Mouse (Mus musculus): ENCODE data around the gene Cped1. TPM values are rescaled to one million over a fixed set of nuclear protein-coding genes. Genes with fewer than 3 reads are reported as not detected.
"Not testable (repeated sequence)": the region's sequence is repeated elsewhere in the genome, so short reads cannot be mapped to it uniquely, and the experiment has no call there.

Cped1 gene
- polyA plus RNA-seq, 1 experiment from 2014 or later, result 5.0 TPM

GRCm38 (mm10) chr6:22262519-22262918 lies 276.8 kb downstream of the Cped1 start:
- H3K9me3 ChIP-seq (replicated peaks; ENCODE audit: control insufficient read depth, low read length), result no peaks in the 10 kb centered on the region
- no peak overlapping the region for H3K4me3 ChIP-seq (ENCODE audit: low read depth, low read length)
- H3K4me1 ChIP-seq (ENCODE audit: control insufficient read depth, low read depth, low read length), result no peaks in the 10 kb centered on the region
- WGBS (ENCODE audit: insufficient replicate concordance), result 51% methylated on average over 4 of the region's 4 CpGs
- H3K4me2 ChIP-seq (ENCODE audit: low read depth, low read length), result no peak overlapping the region
- H3K9ac ChIP-seq (ENCODE audit: low read depth, low read length), result no peak overlapping the region
- H3K27me3 ChIP-seq (ENCODE audit: control insufficient read depth, insufficient read depth, low read depth, low read length), result no peaks in the 10 kb centered on the region
- H3K36me3 ChIP-seq (ENCODE audit: control insufficient read depth, insufficient read depth), result no peaks in the 10 kb centered on the region
- no peak overlapping the region for H3K27ac ChIP-seq (ENCODE audit: low read length)
- ATAC-seq (ENCODE audit: low read depth), result no peak

GRCm38 (mm10) chr6:22264094-22264493 lies 278.4 kb downstream of the Cped1 start:
- H3K36me3 ChIP-seq (ENCODE audit: control insufficient read depth, insufficient read depth); H3K27ac ChIP-seq (ENCODE audit: low read length); H3K4me1 ChIP-seq (ENCODE audit: control insufficient read depth, low read depth, low read length); ATAC-seq (ENCODE audit: low read depth); H3K4me2 ChIP-seq (ENCODE audit: low read depth, low read length); H3K27me3 ChIP-seq (ENCODE audit: control insufficient read depth, insufficient read depth, low read depth, low read length); H3K4me3 ChIP-seq (ENCODE audit: low read depth, low read length); H3K9me3 ChIP-seq (replicated peaks; ENCODE audit: control insufficient read depth, low read length); H3K9ac ChIP-seq (ENCODE audit: low read depth, low read length): not testable (repeated sequence)
- WGBS (ENCODE audit: insufficient replicate concordance), result 70% methylated on average over 8 of the region's 8 CpGs

- no peaks in the 10 kb centered on the region for H3K4me1 ChIP-seq (ENCODE audit: control insufficient read depth, low read depth, low read length)
- 60% methylated on average over 4 of the region's 4 CpGs for WGBS (ENCODE audit: insufficient replicate concordance)
- H3K9me3 ChIP-seq (replicated peaks; ENCODE audit: control insufficient read depth, low read length), result no peaks in the 10 kb centered on the region
- no peak overlapping the region for H3K27ac ChIP-seq (ENCODE audit: low read length)
- ATAC-seq (ENCODE audit: low read depth), result no peak
- H3K36me3 ChIP-seq (ENCODE audit: control insufficient read depth, insufficient read depth), result no peaks in the 10 kb centered on the region
- no peak overlapping the region for H3K4me2 ChIP-seq (ENCODE audit: low read depth, low read length)
- H3K9ac ChIP-seq (ENCODE audit: low read depth, low read length), result no peak overlapping the region
- H3K27me3 ChIP-seq (ENCODE audit: control insufficient read depth, insufficient read depth, low read depth, low read length), result no peaks in the 10 kb centered on the region
- H3K4me3 ChIP-seq (ENCODE audit: low read depth, low read length), result no peak overlapping the region
These were observed 280.3 kb downstream of the Cped1 start for GRCm38 (mm10) chr6:22266018-22266417.

- H3K4me2 ChIP-seq (ENCODE audit: low read depth, low read length), result no peak overlapping the region
- H3K4me3 ChIP-seq (ENCODE audit: low read depth, low read length), result no peak overlapping the region
- 48% methylated on average over 5 of the region's 5 CpGs for WGBS (ENCODE audit: insufficient replicate concordance)
- no peaks in the 10 kb centered on the region for H3K36me3 ChIP-seq (ENCODE audit: control insufficient read depth, insufficient read depth)
- H3K27me3 ChIP-seq (ENCODE audit: control insufficient read depth, insufficient read depth, low read depth, low read length), result no peaks in the 10 kb centered on the region
- H3K9ac ChIP-seq (ENCODE audit: low read depth, low read length), result no peak overlapping the region
- ATAC-seq (ENCODE audit: low read depth), result no peak
- no peaks in the 10 kb centered on the region for H3K4me1 ChIP-seq (ENCODE audit: control insufficient read depth, low read depth, low read length)
- H3K9me3 ChIP-seq (replicated peaks; ENCODE audit: control insufficient read depth, low read length), result no peaks in the 10 kb centered on the region
- H3K27ac ChIP-seq (ENCODE audit: low read length), result no peak overlapping the region
These were observed 282.3 kb downstream of the Cped1 start for GRCm38 (mm10) chr6:22267807-22268667.

GRCm38 (mm10) chr6:22268677-22269076 lies 283.0 kb downstream of the Cped1 start:
- no peak for ATAC-seq (ENCODE audit: low read depth)
- Histone ChIP-seq H3K36me3 (ENCODE audit: control insufficient read depth, insufficient read depth) (no peaks in the 10 kb centered on the region), H3K4me3 (ENCODE audit: low read depth, low read length) (no peak overlapping the region), H3K9me3 (replicated peaks; ENCODE audit: control insufficient read depth, low read length) (no peaks in the 10 kb centered on the region), H3K9ac (ENCODE audit: low read depth, low read length) (no peak overlapping the region), H3K27ac (ENCODE audit: low read length) (no peak overlapping the region), H3K4me2 (ENCODE audit: low read depth, low read length) (no peak overlapping the region), H3K27me3 (ENCODE audit: control insufficient read depth, insufficient read depth, low read depth, low read length) (no peaks in the 10 kb centered on the region), H3K4me1 (ENCODE audit: control insufficient read depth, low read depth, low read length) (no peaks in the 10 kb centered on the region)

- WGBS (ENCODE audit: insufficient replicate concordance), result 41% methylated on average over 8 of the region's 8 CpGs
- Histone ChIP-seq H3K4me1 (ENCODE audit: control insufficient read depth, low read depth, low read length) (no peaks in the 10 kb centered on the region), H3K4me3 (ENCODE audit: low read depth, low read length) (no peak overlapping the region), H3K9me3 (replicated peaks; ENCODE audit: control insufficient read depth, low read length) (no peaks in the 10 kb centered on the region), H3K27me3 (ENCODE audit: control insufficient read depth, insufficient read depth, low read depth, low read length) (no peaks in the 10 kb centered on the region), H3K27ac (ENCODE audit: low read length) (no peak overlapping the region), H3K4me2 (ENCODE audit: low read depth, low read length) (no peak overlapping the region), H3K9ac (ENCODE audit: low read depth, low read length) (no peak overlapping the region), H3K36me3 (ENCODE audit: control insufficient read depth, insufficient read depth) (no peaks in the 10 kb centered on the region)
- ATAC-seq (ENCODE audit: low read depth), result no peak
These were observed 284.3 kb downstream of the Cped1 start for GRCm38 (mm10) chr6:22269840-22270521.

GRCm38 (mm10) chr6:22277941-22278340 lies 292.2 kb downstream of the Cped1 start:
- H3K36me3 ChIP-seq (ENCODE audit: control insufficient read depth, insufficient read depth), result no peaks in the 10 kb centered on the region
- no peak overlapping the region for H3K9ac ChIP-seq (ENCODE audit: low read depth, low read length)
- ATAC-seq (ENCODE audit: low read depth), result no peak
- H3K4me1 ChIP-seq (ENCODE audit: control insufficient read depth, low read depth, low read length), result no peaks in the 10 kb centered on the region
- WGBS (ENCODE audit: insufficient replicate concordance), result 64% methylated on average over 3 of the region's 3 CpGs
- no peak overlapping the region for H3K4me2 ChIP-seq (ENCODE audit: low read depth, low read length)
- H3K27me3 ChIP-seq (ENCODE audit: control insufficient read depth, insufficient read depth, low read depth, low read length), result no peaks in the 10 kb centered on the region
- no peak overlapping the region for H3K4me3 ChIP-seq (ENCODE audit: low read depth, low read length)
- H3K9me3 ChIP-seq (replicated peaks; ENCODE audit: control insufficient read depth, low read length), result no peaks in the 10 kb centered on the region
- no peak overlapping the region for H3K27ac ChIP-seq (ENCODE audit: low read length)

- Histone ChIP-seq H3K4me1 (ENCODE audit: control insufficient read depth, low read depth, low read length) (no peaks in the 10 kb centered on the region), H3K4me3 (ENCODE audit: low read depth, low read length) (peak overlapping the region; percentile 19; the same call in 1 of the 2 replicates), H3K9ac (ENCODE audit: low read depth, low read length) (no peak overlapping the region), H3K27ac (ENCODE audit: low read length) (0 out of 2 replicates have a peak overlapping the region, but pooled peaks have one; percentile 29), H3K27me3 (ENCODE audit: control insufficient read depth, insufficient read depth, low read depth, low read length) (no peaks in the 10 kb centered on the region), H3K4me2 (ENCODE audit: low read depth, low read length) (peak overlapping the region; percentile 32), H3K36me3 (ENCODE audit: control insufficient read depth, insufficient read depth) (no peaks in the 10 kb centered on the region), H3K9me3 (replicated peaks; ENCODE audit: control insufficient read depth, low read length) (no peaks in the 10 kb centered on the region)
- WGBS (ENCODE audit: insufficient replicate concordance), result 50% methylated on average over 14 of the region's 14 CpGs
- ATAC-seq (ENCODE audit: low read depth), result peak; percentile 74
These were observed 294.6 kb downstream of the Cped1 start for GRCm38 (mm10) chr6:22280217-22280861.

GRCm38 (mm10) chr6:22282405-22282804 lies 296.7 kb downstream of the Cped1 start:
- H3K27ac ChIP-seq (ENCODE audit: low read length), result no peak overlapping the region
- ATAC-seq (ENCODE audit: low read depth), result no peak
- H3K4me2 ChIP-seq (ENCODE audit: low read depth, low read length), result no peak overlapping the region
- no peak overlapping the region for H3K9ac ChIP-seq (ENCODE audit: low read depth, low read length)
- H3K9me3 ChIP-seq (replicated peaks; ENCODE audit: control insufficient read depth, low read length), result no peaks in the 10 kb centered on the region
- peaks cover 4% of the 10 kb centered on the region for H3K27me3 ChIP-seq (ENCODE audit: control insufficient read depth, insufficient read depth, low read depth, low read length)
- H3K4me3 ChIP-seq (ENCODE audit: low read depth, low read length), result no peak overlapping the region
- H3K36me3 ChIP-seq (ENCODE audit: control insufficient read depth, insufficient read depth), result no peaks in the 10 kb centered on the region
- H3K4me1 ChIP-seq (ENCODE audit: control insufficient read depth, low read depth, low read length), result no peaks in the 10 kb centered on the region
- WGBS (ENCODE audit: insufficient replicate concordance), result 69% methylated on average over 4 of the region's 4 CpGs
